Mouse (Mus musculus): ENCODE measurements at regions not wholly inside any gene's neighbourhood (a gene's known extent, or its start where the extent isn't known, plus 50 kb on each side); places are given as distances from the start of the nearest gene placed in this dataset.

- WGBS (ENCODE audit: insufficient replicate concordance) = 56% methylated on average over 5 of the region's 5 CpGs
- H3K27me3 ChIP-seq (ENCODE audit: insufficient read depth, low read length) = no peaks in the 10 kb centered on the region
- no peaks in the 10 kb centered on the region for H3K36me3 ChIP-seq (replicated peaks; ENCODE audit: insufficient read depth, low read length)
Measured at GRCm38 (mm10) chr3:159740600-159741279, 98.7 kb upstream of the Wls start.

GRCm38 (mm10) chr3:159741816-159742215 is 97.7 kb upstream of the Wls start:
- Histone ChIP-seq H3K27ac (ENCODE audit: low read depth) (no peak overlapping the region), H3K4me1 (ENCODE audit: insufficient read depth) (no peaks in the 10 kb centered on the region), H3K9ac (replicated peaks) (no peak overlapping the region), H3K36me3 (replicated peaks; ENCODE audit: insufficient read depth, low read length) (no peaks in the 10 kb centered on the region), H3K4me2 (ENCODE audit: low read depth, low read length) (no peak overlapping the region), H3K4me3 (ENCODE audit: low read depth, low read length) (no peak overlapping the region), H3K27me3 (ENCODE audit: insufficient read depth, low read length) (no peaks in the 10 kb centered on the region), H3K9me3 (ENCODE audit: low read length) (no peaks in the 10 kb centered on the region)
- DNase-seq = no peak
- no peak for ATAC-seq
- TF ChIP-seq CTCF (IDR thresholded peaks at IDR 0.05; ENCODE audit: low read depth) = no peak
- TF ChIP-seq EP300 (IDR thresholded peaks at IDR 0.05; ENCODE audit: low read depth) = no peak

More at GRCm38 (mm10) chr3:159740600-159741279, 98.7 kb upstream of the Wls start:
- Histone ChIP-seq H3K4me2 (ENCODE audit: low read depth, low read length) (no peak overlapping the region), H3K4me1 (ENCODE audit: insufficient read depth) (no peaks in the 10 kb centered on the region), H3K27ac (ENCODE audit: low read depth) (no peak overlapping the region), H3K9me3 (ENCODE audit: low read length) (no peaks in the 10 kb centered on the region), H3K4me3 (ENCODE audit: low read depth, low read length) (no peak overlapping the region), H3K9ac (replicated peaks) (no peak overlapping the region)
- no peak for ATAC-seq
- no peak for TF ChIP-seq CTCF (IDR thresholded peaks at IDR 0.05; ENCODE audit: low read depth)
- no peak for TF ChIP-seq EP300 (IDR thresholded peaks at IDR 0.05; ENCODE audit: low read depth)
- DNase-seq = no peak

- Histone ChIP-seq H3K4me1 (ENCODE audit: insufficient read depth) (no peaks in the 10 kb centered on the region), H3K27ac (ENCODE audit: low read depth) (no peak overlapping the region), H3K9ac (replicated peaks) (no peak overlapping the region), H3K4me2 (ENCODE audit: low read depth, low read length) (no peak overlapping the region), H3K9me3 (ENCODE audit: low read length) (no peaks in the 10 kb centered on the region), H3K27me3 (ENCODE audit: insufficient read depth, low read length) (no peaks in the 10 kb centered on the region), H3K36me3 (replicated peaks; ENCODE audit: insufficient read depth, low read length) (no peaks in the 10 kb centered on the region), H3K4me3 (ENCODE audit: low read depth, low read length) (no peak overlapping the region)
- TF ChIP-seq EP300 (IDR thresholded peaks at IDR 0.05; ENCODE audit: low read depth) (no peak), CTCF (IDR thresholded peaks at IDR 0.05; ENCODE audit: low read depth) (no peak)
- whole genome bisulfite sequencing (ENCODE audit: insufficient replicate concordance) = 44% methylated on average over 1 of the region's 1 CpGs
- DNase-seq (no peak), ATAC-seq (no peak)
Measured at GRCm38 (mm10) chr3:159759740-159760139, 79.7 kb upstream of the Wls start.

- no peaks in the 10 kb centered on the region for H3K4me1 ChIP-seq (ENCODE audit: insufficient read depth)
- H3K27ac ChIP-seq (ENCODE audit: low read depth) = no peak overlapping the region
- no peak overlapping the region for H3K4me2 ChIP-seq (ENCODE audit: low read depth, low read length)
- H3K9me3 ChIP-seq (ENCODE audit: low read length) = no peaks in the 10 kb centered on the region
- no peak for TF ChIP-seq EP300 (IDR thresholded peaks at IDR 0.05; ENCODE audit: low read depth)
- no peak for TF ChIP-seq CTCF (IDR thresholded peaks at IDR 0.05; ENCODE audit: low read depth)
- H3K9ac ChIP-seq (replicated peaks) = no peak overlapping the region
- H3K36me3 ChIP-seq (replicated peaks; ENCODE audit: insufficient read depth, low read length) = no peaks in the 10 kb centered on the region
- no peak overlapping the region for H3K4me3 ChIP-seq (ENCODE audit: low read depth, low read length)
- DNase-seq (no peak), ATAC-seq (no peak)
- no peaks in the 10 kb centered on the region for H3K27me3 ChIP-seq (ENCODE audit: insufficient read depth, low read length)
- WGBS (ENCODE audit: insufficient replicate concordance) = 61% methylated on average over 2 of the region's 2 CpGs
Measured at GRCm38 (mm10) chr3:159760293-159760692, 79.2 kb upstream of the Wls start.

GRCm38 (mm10) chr3:159760949-159761348 is 78.5 kb upstream of the Wls start:
- DNase-seq = no peak

GRCm38 (mm10) chr3:159782222-159782844 is 57.1 kb upstream of the Wls start:
- Histone ChIP-seq H3K9me3 (ENCODE audit: low read length) (no peaks in the 10 kb centered on the region), H3K4me2 (ENCODE audit: low read depth, low read length) (no peak overlapping the region), H3K27ac (ENCODE audit: low read depth) (no peak overlapping the region), H3K27me3 (ENCODE audit: insufficient read depth, low read length) (no peaks in the 10 kb centered on the region), H3K9ac (replicated peaks) (no peak overlapping the region), H3K4me3 (ENCODE audit: low read depth, low read length) (no peak overlapping the region), H3K4me1 (ENCODE audit: insufficient read depth) (no peaks in the 10 kb centered on the region), H3K36me3 (replicated peaks; ENCODE audit: insufficient read depth, low read length) (no peaks in the 10 kb centered on the region)
- DNase-seq (no peak), ATAC-seq (no peak)
- no peak for TF ChIP-seq CTCF (IDR thresholded peaks at IDR 0.05; ENCODE audit: low read depth)
- TF ChIP-seq EP300 (IDR thresholded peaks at IDR 0.05; ENCODE audit: low read depth) = no peak
- 10% methylated on average over 13 of the region's 13 CpGs for WGBS (ENCODE audit: insufficient replicate concordance)

More at GRCm38 (mm10) chr3:159760949-159761348, 78.5 kb upstream of the Wls start:
- H3K9me3 ChIP-seq (ENCODE audit: low read length) = no peaks in the 10 kb centered on the region
- 68% methylated on average over 2 of the region's 2 CpGs for WGBS (ENCODE audit: insufficient replicate concordance)
- no peak overlapping the region for H3K9ac ChIP-seq (replicated peaks)
- H3K36me3 ChIP-seq (replicated peaks; ENCODE audit: insufficient read depth, low read length) = no peaks in the 10 kb centered on the region
- no peak overlapping the region for H3K4me3 ChIP-seq (ENCODE audit: low read depth, low read length)
- no peak overlapping the region for H3K4me2 ChIP-seq (ENCODE audit: low read depth, low read length)
- TF ChIP-seq CTCF (IDR thresholded peaks at IDR 0.05; ENCODE audit: low read depth) = no peak
- no peak for TF ChIP-seq EP300 (IDR thresholded peaks at IDR 0.05; ENCODE audit: low read depth)
- H3K27ac ChIP-seq (ENCODE audit: low read depth) = no peak overlapping the region
- no peaks in the 10 kb centered on the region for H3K4me1 ChIP-seq (ENCODE audit: insufficient read depth)
- no peaks in the 10 kb centered on the region for H3K27me3 ChIP-seq (ENCODE audit: insufficient read depth, low read length)
- no peak for ATAC-seq
